Mouse (Mus musculus) small intestine, adult 2 months (tissue): ENCODE measurements around the gene Efl1. TPM values are rescaled to one million over a fixed set of nuclear protein-coding genes. Genes with fewer than 3 reads are reported as not detected.

Source experiments
- H3K27ac ChIP-seq: fragments of 200-500 bp; 2 replicates; pipeline ENCODE4 v1.5.1; 2012; ENCODE audit warnings: low read depth, low read length, control low read depth, inconsistent platforms; ENCODE audit not compliant: insufficient read depth
- H3K27me3 ChIP-seq: fragments of 200-500 bp; 2 replicates; pipeline ENCODE4 v1.6.1; 2012; ENCODE audit warnings: mild to moderate bottlenecking, moderate library complexity, low read length, inconsistent platforms; ENCODE audit not compliant: control insufficient read depth, insufficient read depth
- H3K36me3 ChIP-seq: fragments of 200-500 bp; 2 replicates; pipeline ENCODE4 v1.6.1; 2012; ENCODE audit warnings: mild to moderate bottlenecking, low read length, control low read depth, inconsistent platforms; ENCODE audit not compliant: control insufficient read depth, insufficient read depth
- H3K4me1 ChIP-seq: fragments of 200-500 bp; 2 replicates; pipeline ENCODE4 v1.6.1; 2012; ENCODE audit warnings: low read length, inconsistent platforms, mixed read lengths; ENCODE audit not compliant: control insufficient read depth, insufficient read depth, insufficient read length
- H3K4me3 ChIP-seq: fragments of 200-500 bp; 2 replicates; pipeline ENCODE4 v1.5.1; 2012; ENCODE audit warnings: low read depth, mild to moderate bottlenecking, control low read depth, inconsistent platforms, low read length, moderate library complexity
- CTCF ChIP-seq: fragments of 200-500 bp; IDR thresholded peaks from 2 replicates; pipeline ENCODE4 v1.5.1; 2012; ENCODE audit warnings: low read depth, mild to moderate bottlenecking, control low read depth, inconsistent platforms, low read length, moderate library complexity, mixed read lengths; ENCODE audit not compliant: insufficient replicate concordance, insufficient read length; ENCODE audit errors: extremely low read depth
- POLR2A ChIP-seq: fragments of 200-500 bp; IDR thresholded peaks from 2 replicates; pipeline ENCODE4 v1.6.1; 2012; ENCODE audit warnings: low read depth, mild to moderate bottlenecking, control low read depth, inconsistent platforms, low read length, moderate library complexity
- WGBS: fragments of 180-500 bp; shearing (Covaris S2); methylation state at CpG from one replicate; pipeline ENCODE4 v1.1.7; 2018; 5-methylcytosine and 5-hydroxymethylcytosine counted together
- polyA plus RNA-seq: library from polyadenylated mRNA; depleted of rRNA; stranded (reverse); fragments of >200 nt; gene quantifications from 2 replicates; pipeline ENCODE4 v1.2.3, GENCODE M21; 2012

Gene Efl1
- polyA plus RNA-seq, 1 experiment = 3.1 TPM

- no peak overlapping the region for H3K4me3 ChIP-seq
- H3K27me3 ChIP-seq = no peaks in the 10 kb centered on the region
- no peaks in the 10 kb centered on the region for H3K4me1 ChIP-seq
- H3K27ac ChIP-seq = no peak overlapping the region
- peaks cover 25% of the 10 kb centered on the region for H3K36me3 ChIP-seq
- TF ChIP-seq CTCF (no peak), POLR2A (no peak)
- WGBS = 84% methylated on average over 6 of the region's 6 CpGs
Measured at GRCm38 (mm10) chr7:82773884-82774283, 125.5 kb downstream of the Efl1 start.

GRCm38 (mm10) chr7:82775090-82775489, 126.7 kb downstream of the Efl1 start:
- H3K27ac ChIP-seq = no peak overlapping the region
- H3K36me3 ChIP-seq = peaks cover 31% of the 10 kb centered on the region
- H3K27me3 ChIP-seq = no peaks in the 10 kb centered on the region
- TF ChIP-seq POLR2A (no peak), CTCF (no peak)
- H3K4me1 ChIP-seq = no peaks in the 10 kb centered on the region
- no peak overlapping the region for H3K4me3 ChIP-seq
- WGBS = 87% methylated on average over 3 of the region's 3 CpGs

GRCm38 (mm10) chr7:82783071-82783470, 134.7 kb downstream of the Efl1 start:
- WGBS = 96% methylated on average over 2 of the region's 2 CpGs
- TF ChIP-seq CTCF (no peak), POLR2A (no peak)

GRCm38 (mm10) chr7:82783693-82784092, 135.3 kb downstream of the Efl1 start:
- no peak for TF ChIP-seq CTCF
- no peak for TF ChIP-seq POLR2A
- Histone ChIP-seq H3K27me3 (no peaks in the 10 kb centered on the region), H3K27ac (no peak overlapping the region), H3K36me3 (0 out of 2 replicates have a peak, but pooled peaks cover 6% of the 10 kb centered on the region), H3K4me3 (no peak overlapping the region), H3K4me1 (peaks cover 10% of the 10 kb centered on the region; the same call in 1 of the 2 replicates)
- WGBS = 57% methylated on average over 6 of the region's 6 CpGs

More at GRCm38 (mm10) chr7:82783071-82783470, 134.7 kb downstream of the Efl1 start:
- H3K36me3 ChIP-seq = peaks cover 6% of the 10 kb centered on the region; the same call in 1 of the 2 replicates
- H3K4me3 ChIP-seq = no peak overlapping the region
- H3K27ac ChIP-seq = no peak overlapping the region
- no peaks in the 10 kb centered on the region for H3K27me3 ChIP-seq
- peaks cover 10% of the 10 kb centered on the region; the same call in 1 of the 2 replicates for H3K4me1 ChIP-seq

GRCm38 (mm10) chr7:82785335-82785934, 137.0 kb downstream of the Efl1 start:
- no peak for TF ChIP-seq POLR2A
- no peak for TF ChIP-seq CTCF
- 40% methylated on average over 6 of the region's 6 CpGs for WGBS

GRCm38 (mm10) chr7:82785970-82786647, 137.7 kb downstream of the Efl1 start:
- WGBS = 82% methylated on average over 2 of the region's 2 CpGs
- TF ChIP-seq CTCF (no peak), POLR2A (no peak)
- H3K27me3 ChIP-seq = no peaks in the 10 kb centered on the region
- H3K4me1 ChIP-seq = peaks cover 10% of the 10 kb centered on the region; the same call in 1 of the 2 replicates
- H3K27ac ChIP-seq = peak overlapping the region; percentile 35; the same call in 1 of the 2 replicates
- no peaks in the 10 kb centered on the region for H3K36me3 ChIP-seq
- H3K4me3 ChIP-seq = no peak overlapping the region

More at GRCm38 (mm10) chr7:82785335-82785934, 137.0 kb downstream of the Efl1 start:
- no peaks in the 10 kb centered on the region for H3K36me3 ChIP-seq
- peak overlapping the region; percentile 35; the same call in 1 of the 2 replicates for H3K27ac ChIP-seq
- no peak overlapping the region for H3K4me3 ChIP-seq
- peaks cover 10% of the 10 kb centered on the region; the same call in 1 of the 2 replicates for H3K4me1 ChIP-seq
- no peaks in the 10 kb centered on the region for H3K27me3 ChIP-seq

GRCm38 (mm10) chr7:82792644-82793043, 144.2 kb downstream of the Efl1 start:
- Histone ChIP-seq H3K4me3 (no peak overlapping the region), H3K27ac (no peak overlapping the region), H3K27me3 (no peaks in the 10 kb centered on the region), H3K4me1 (peaks cover 8% of the 10 kb centered on the region; the same call in 1 of the 2 replicates), H3K36me3 (no peaks in the 10 kb centered on the region)
- 54% methylated on average over 2 of the region's 2 CpGs for WGBS
- no peak for TF ChIP-seq POLR2A
- TF ChIP-seq CTCF = no peak
